Mouse (Mus musculus) midbrain, postnatal 0 days (tissue): ENCODE measurements around the gene H2-Eb2. TPM values are rescaled to one million over a fixed set of nuclear protein-coding genes. Genes with fewer than 3 reads are reported as not detected.

Experiments used
- ATAC-seq: fragments of 200-750 bp; cut with Nextera tagmentation; 2 replicates; pipeline ENCODE4 v1.8.0; 2017; ENCODE audit warnings: moderate number of reproducible peaks, mild to moderate bottlenecking, moderate TSS enrichment, moderate library complexity; ENCODE audit not compliant: low FRiP score
- DNase-seq: peaks from one replicate; pipeline ENCODE4 v3.0.0-alpha.2; 2015; ENCODE audit warnings: low spot score
- H3K27ac ChIP-seq: fragments of 300-500 bp; sonication (generic); 2 replicates; pipeline ENCODE4 v1.5.1; 2014; ENCODE audit warnings: low read depth, mild to moderate bottlenecking, low read length, mixed read lengths
- H3K27me3 ChIP-seq: fragments of 300-500 bp; sonication (generic); 2 replicates; pipeline ENCODE4 v1.6.1; 2014; ENCODE audit warnings: low read length, control low read depth, mixed read lengths; ENCODE audit not compliant: insufficient read depth
- H3K36me3 ChIP-seq: fragments of 300-500 bp; sonication (generic); 2 replicates; pipeline ENCODE4 v1.6.1; 2014; ENCODE audit warnings: low read length, control low read depth, mixed read lengths; ENCODE audit not compliant: insufficient read depth
- H3K4me1 ChIP-seq: fragments of 300-500 bp; sonication (generic); 2 replicates; pipeline ENCODE4 v1.6.1; 2014; ENCODE audit warnings: mild to moderate bottlenecking, control low read depth, antibody characterized with exemption, low read length, mixed read lengths; ENCODE audit not compliant: insufficient read depth
- H3K4me2 ChIP-seq: fragments of 300-500 bp; sonication (generic); 2 replicates; pipeline ENCODE4 v1.6.1; 2014; ENCODE audit warnings: low read depth, mild to moderate bottlenecking, low read length, mixed read lengths; ENCODE audit not compliant: poor library complexity, severe bottlenecking
- H3K4me3 ChIP-seq: fragments of 300-500 bp; sonication (generic); 2 replicates; pipeline ENCODE4 v1.5.1; 2014; ENCODE audit warnings: low read depth, mild to moderate bottlenecking, low read length, moderate library complexity
- H3K9ac ChIP-seq: fragments of 300-500 bp; sonication (generic); replicated peaks from 2 replicates; pipeline ENCODE4 v1.6.1; 2014; ENCODE audit warnings: mild to moderate bottlenecking, low read length, moderate library complexity, mixed read lengths; ENCODE audit not compliant: poor library complexity, severe bottlenecking
- H3K9me3 ChIP-seq: fragments of 300-500 bp; sonication (generic); 2 replicates; pipeline ENCODE4 v1.6.1; 2016; ENCODE audit warnings: low read length, control low read depth
- CTCF ChIP-seq: IDR thresholded peaks from 2 replicates; pipeline ENCODE4 v1.5.1; 2016; ENCODE audit warnings: antibody characterized with exemption, mild to moderate bottlenecking
- WGBS: fragments of 180-500 bp; shearing (Covaris S2); extraction: QIAGEN DNeasy Blood & Tissue Kit; methylation state at CpG from one replicate; pipeline ENCODE4 v1.1.7; 2014; 5-methylcytosine and 5-hydroxymethylcytosine counted together
- polyA plus RNA-seq: library from polyadenylated mRNA; unstranded; fragments of >200 nt; fragmentation: Nextera tagmentation; extraction: Ambion mirVana; gene quantifications from 2 replicates; pipeline ENCODE4 v1.2.1, GENCODE M21; 2015
- total RNA-seq: library from RNA; depleted of rRNA; stranded (reverse); fragments of >200 nt; gene quantifications from 2 replicates; pipeline ENCODE4 v1.2.3, GENCODE M21; 2014

H2-Eb2 gene
- total and polyA plus RNA-seq, 2 experiments from 2014 or later: 0.09 to 0.22 TPM

- Histone ChIP-seq H3K4me1 (no peaks in the 10 kb centered on the region; the same call in 1 of the 2 replicates), H3K9me3 (no peaks in the 10 kb centered on the region), H3K4me3 (no peak overlapping the region), H3K36me3 (no peaks in the 10 kb centered on the region), H3K27ac (no peak overlapping the region), H3K4me2 (no peak overlapping the region), H3K9ac (no peak overlapping the region), H3K27me3 (no peaks in the 10 kb centered on the region)
- DNase-seq (no peak), ATAC-seq (no peak)
- no peak for TF ChIP-seq CTCF
- WGBS: 78% methylated on average over 23 of the region's 23 CpGs
These were observed 24.5 kb upstream of the H2-Eb2 start for GRCm38 (mm10) chr17:34300691-34301566.

GRCm38 (mm10) chr17:34301670-34302190 lies 23.7 kb upstream of the H2-Eb2 start:
- H3K27me3 ChIP-seq: no peaks in the 10 kb centered on the region
- DNase-seq (no peak), ATAC-seq (no peak)
- no peaks in the 10 kb centered on the region for H3K9me3 ChIP-seq
- H3K27ac ChIP-seq: no peak overlapping the region
- no peak overlapping the region for H3K4me3 ChIP-seq
- H3K9ac ChIP-seq: no peak overlapping the region
- TF ChIP-seq CTCF: no peak
- no peaks in the 10 kb centered on the region for H3K36me3 ChIP-seq
- 88% methylated on average over 4 of the region's 4 CpGs for whole genome bisulfite sequencing
- H3K4me2 ChIP-seq: no peak overlapping the region
- no peaks in the 10 kb centered on the region for H3K4me1 ChIP-seq

GRCm38 (mm10) chr17:34303789-34304188 lies 21.7 kb upstream of the H2-Eb2 start:
- no peak for TF ChIP-seq CTCF
- Histone ChIP-seq H3K4me3 (no peak overlapping the region), H3K4me2 (no peak overlapping the region), H3K27ac (no peak overlapping the region), H3K36me3 (no peaks in the 10 kb centered on the region), H3K4me1 (no peaks in the 10 kb centered on the region), H3K9me3 (no peaks in the 10 kb centered on the region), H3K9ac (no peak overlapping the region), H3K27me3 (no peaks in the 10 kb centered on the region)
- no peak for DNase-seq
- WGBS: 90% methylated on average over 2 of the region's 2 CpGs
- no peak for ATAC-seq

- DNase-seq: peak; percentile 77
- H3K36me3 ChIP-seq: no peaks in the 10 kb centered on the region
- H3K27ac ChIP-seq: no peak overlapping the region
- no peak overlapping the region for H3K9ac ChIP-seq
- 28% methylated on average over 4 of the region's 4 CpGs for WGBS
- no peak overlapping the region for H3K4me2 ChIP-seq
- no peaks in the 10 kb centered on the region for H3K27me3 ChIP-seq
- no peak for TF ChIP-seq CTCF
- ATAC-seq: no peak
- no peaks in the 10 kb centered on the region for H3K9me3 ChIP-seq
- H3K4me3 ChIP-seq: no peak overlapping the region
- H3K4me1 ChIP-seq: no peaks in the 10 kb centered on the region; the same call in 1 of the 2 replicates
These were observed 20.7 kb upstream of the H2-Eb2 start for GRCm38 (mm10) chr17:34304751-34305150.

GRCm38 (mm10) chr17:34305380-34306030 lies 20.0 kb upstream of the H2-Eb2 start, which contains the start of gene H2-Eb1:
TSS of gene H2-Eb1 (plus strand) at chr17:34305867.
- peak; percentile 84 for ATAC-seq
- TF ChIP-seq CTCF: no peak
- H3K9me3 ChIP-seq: no peaks in the 10 kb centered on the region
- no peak within 1 kb of the TSS for H3K27ac ChIP-seq
- peak; percentile 94 for DNase-seq
- no peaks in the 10 kb centered on the region for H3K36me3 ChIP-seq
- H3K4me3 ChIP-seq: no peak within 1 kb of the TSS
- no peaks in the 10 kb centered on the region; the same call in 1 of the 2 replicates for H3K4me1 ChIP-seq
- H3K9ac ChIP-seq: no peak within 1 kb of the TSS
- H3K27me3 ChIP-seq: no peaks in the 10 kb centered on the region
- H3K4me2 ChIP-seq: no peak within 1 kb of the TSS

- Histone ChIP-seq H3K27me3 (no peaks in the 10 kb centered on the region), H3K4me3 (no peak overlapping the region), H3K4me2 (no peak overlapping the region), H3K9me3 (no peaks in the 10 kb centered on the region), H3K27ac (no peak overlapping the region), H3K4me1 (no peaks in the 10 kb centered on the region; the same call in 1 of the 2 replicates), H3K9ac (no peak overlapping the region), H3K36me3 (no peaks in the 10 kb centered on the region)
- no peak for DNase-seq
- no peak for ATAC-seq
- 73% methylated on average over 2 of the region's 2 CpGs for WGBS
- TF ChIP-seq CTCF: no peak
These were observed 19.1 kb upstream of the H2-Eb2 start for GRCm38 (mm10) chr17:34306407-34306806.
